Mouse (Mus musculus): Measurements from ENCODE around the gene Fam209. TPM values are rescaled to one million over a fixed set of nuclear protein-coding genes. Genes with fewer than 3 reads are reported as not detected.

The Fam209 gene
- polyA plus RNA-seq, 1 experiment from 2014 or later = 0.41 TPM

DNA sequence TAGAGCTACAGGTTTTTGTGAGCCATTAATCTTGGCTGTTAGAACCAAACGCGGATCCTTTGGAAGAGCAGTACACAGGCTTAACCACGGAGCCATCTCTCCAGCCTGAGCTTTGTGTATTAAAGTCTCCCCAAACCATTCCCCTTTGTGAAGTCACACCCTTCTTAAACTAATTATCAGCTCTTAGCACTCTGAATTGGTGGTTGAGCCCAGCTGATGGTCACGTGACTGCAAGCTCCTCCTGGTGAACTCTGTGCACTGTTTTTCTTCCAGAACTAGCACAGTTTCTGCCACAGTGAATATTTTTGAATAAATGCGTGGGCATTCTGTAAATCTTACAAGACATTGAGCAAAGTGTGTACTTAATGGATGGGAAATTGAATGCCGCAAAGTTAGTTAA, 31.1 kb upstream of the Fam209 start:
- peak overlapping the region; percentile 87 for H3K4me3 ChIP-seq (ENCODE audit: low read depth, low read length)
- no peak for ATAC-seq
- 27% methylated on average over 6 of the region's 6 CpGs for WGBS
- DNase-seq (ENCODE audit: low spot score) = peak; percentile 48
- H3K4me1 ChIP-seq (ENCODE audit: insufficient read depth, low read depth, low read length) = peaks cover 10% of the 10 kb centered on the region; the same call in 1 of the 2 replicates
- no peaks in the 10 kb centered on the region for H3K27me3 ChIP-seq (replicated peaks; ENCODE audit: insufficient read depth, low read length)
- H3K9ac ChIP-seq (replicated peaks; ENCODE audit: low read depth) = peak overlapping the region; percentile 71
- H3K27ac ChIP-seq (ENCODE audit: low read length) = peak overlapping the region; percentile 61; the same call in 1 of the 2 replicates
- peak overlapping the region; percentile 73 for H3K4me2 ChIP-seq (replicated peaks; ENCODE audit: low read depth, low read length)
- H3K9me3 ChIP-seq (ENCODE audit: low read length) = no peaks in the 10 kb centered on the region
- TF ChIP-seq CTCF (IDR thresholded peaks at IDR 0.05) = no peak
- no peak for TF ChIP-seq EP300 (IDR thresholded peaks at IDR 0.05)
- H3K36me3 ChIP-seq (ENCODE audit: insufficient read depth, low read length) = peaks cover 8% of the 10 kb centered on the region; the same call in 1 of the 2 replicates

DNA sequence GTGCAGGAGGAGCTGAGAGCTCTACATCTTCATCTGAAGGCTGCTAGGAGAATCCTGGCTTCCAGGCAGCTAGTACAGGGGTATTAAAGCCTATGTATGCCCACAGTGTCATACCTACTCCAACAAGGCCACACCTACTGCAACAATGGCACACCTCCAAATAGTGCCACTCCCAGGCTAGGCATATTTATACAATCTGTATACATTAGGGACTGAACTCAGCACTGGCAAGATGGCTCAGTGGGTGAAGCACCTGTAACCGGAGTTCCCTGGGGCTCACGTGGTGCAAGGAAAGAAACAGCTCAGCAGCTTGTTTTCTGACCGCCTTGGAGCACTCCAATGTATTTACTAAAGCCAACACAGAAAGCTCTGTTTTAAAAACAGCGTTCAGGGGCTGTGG, 26.7 kb upstream of the Fam209 start:
- Histone ChIP-seq H3K4me1 (ENCODE audit: insufficient read depth, low read depth, low read length) (peaks cover 10% of the 10 kb centered on the region; the same call in 1 of the 2 replicates), H3K4me2 (replicated peaks; ENCODE audit: low read depth, low read length) (no peak overlapping the region), H3K9me3 (ENCODE audit: low read length) (no peaks in the 10 kb centered on the region), H3K9ac (replicated peaks; ENCODE audit: low read depth) (no peak overlapping the region), H3K27ac (ENCODE audit: low read length) (no peak overlapping the region), H3K4me3 (ENCODE audit: low read depth, low read length) (no peak overlapping the region), H3K36me3 (ENCODE audit: insufficient read depth, low read length) (peaks cover 51% of the 10 kb centered on the region; the same call in 1 of the 2 replicates), H3K27me3 (replicated peaks; ENCODE audit: insufficient read depth, low read length) (no peaks in the 10 kb centered on the region)
- DNase-seq (ENCODE audit: low spot score) (no peak), ATAC-seq (no peak)
- no peak for TF ChIP-seq CTCF (IDR thresholded peaks at IDR 0.05)
- no peak for TF ChIP-seq EP300 (IDR thresholded peaks at IDR 0.05)
- 87% methylated on average over 4 of the region's 4 CpGs for WGBS

DNA sequence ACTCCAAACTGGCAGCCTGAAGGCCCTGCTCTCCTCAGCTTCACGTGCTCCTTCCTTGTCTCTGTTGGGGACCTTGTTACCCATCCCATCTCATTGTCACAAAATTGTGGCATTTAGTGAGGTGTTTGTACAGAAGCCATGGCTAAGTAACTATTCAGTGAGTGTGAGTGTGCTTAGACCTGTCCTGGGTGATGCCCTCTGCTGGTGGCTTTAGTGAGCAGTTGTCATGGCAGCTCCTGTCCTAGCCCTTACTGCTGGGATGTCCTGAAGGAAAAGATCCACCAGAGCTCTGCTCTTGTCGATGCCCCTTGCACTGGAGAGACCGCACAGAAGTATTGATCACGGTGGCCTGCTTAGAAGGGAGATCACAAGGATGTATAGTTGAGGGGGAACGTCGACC, 25.0 kb upstream of the Fam209 start:
- no peak overlapping the region for H3K9ac ChIP-seq (replicated peaks; ENCODE audit: low read depth)
- no peaks in the 10 kb centered on the region for H3K27me3 ChIP-seq (replicated peaks; ENCODE audit: insufficient read depth, low read length)
- no peak overlapping the region for H3K4me3 ChIP-seq (ENCODE audit: low read depth, low read length)
- 91% methylated on average over 6 of the region's 6 CpGs for WGBS
- H3K27ac ChIP-seq (ENCODE audit: low read length) = no peak overlapping the region
- H3K4me2 ChIP-seq (replicated peaks; ENCODE audit: low read depth, low read length) = no peak overlapping the region
- no peaks in the 10 kb centered on the region for H3K9me3 ChIP-seq (ENCODE audit: low read length)
- ATAC-seq (0 out of 2 replicates have a peak, but pooled peaks have one; percentile 21), DNase-seq (ENCODE audit: low spot score) (no peak)
- no peaks in the 10 kb centered on the region for H3K4me1 ChIP-seq (ENCODE audit: insufficient read depth, low read depth, low read length)
- H3K36me3 ChIP-seq (ENCODE audit: insufficient read depth, low read length) = peaks cover 55% of the 10 kb centered on the region; the same call in 1 of the 2 replicates
- TF ChIP-seq CTCF (IDR thresholded peaks at IDR 0.05) (peak; percentile 67), EP300 (IDR thresholded peaks at IDR 0.05) (no peak)

DNA sequence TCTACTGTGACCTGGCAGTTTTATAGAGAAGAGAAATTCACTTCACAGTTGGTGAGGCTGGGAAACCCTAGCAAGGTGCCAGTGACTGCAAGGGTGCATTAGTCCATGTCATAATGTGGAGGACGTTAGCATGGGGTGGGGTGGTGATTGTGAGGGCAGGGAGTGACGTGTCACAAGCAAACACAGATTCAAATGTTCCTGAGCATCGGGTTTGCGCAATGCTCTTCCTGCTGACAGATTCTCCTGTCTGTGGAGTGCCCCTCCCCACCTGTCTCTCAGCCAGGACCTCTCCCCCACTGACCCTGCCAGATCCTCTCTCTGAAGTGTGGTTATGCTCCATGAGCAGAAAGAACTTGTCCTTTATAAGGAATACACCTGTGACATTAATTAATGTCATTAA, 24.0 kb upstream of the Fam209 start:
- WGBS = 85% methylated on average over 4 of the region's 4 CpGs
- no peak overlapping the region for H3K4me3 ChIP-seq (ENCODE audit: low read depth, low read length)
- peaks cover 62% of the 10 kb centered on the region; the same call in 1 of the 2 replicates for H3K36me3 ChIP-seq (ENCODE audit: insufficient read depth, low read length)

DNA sequence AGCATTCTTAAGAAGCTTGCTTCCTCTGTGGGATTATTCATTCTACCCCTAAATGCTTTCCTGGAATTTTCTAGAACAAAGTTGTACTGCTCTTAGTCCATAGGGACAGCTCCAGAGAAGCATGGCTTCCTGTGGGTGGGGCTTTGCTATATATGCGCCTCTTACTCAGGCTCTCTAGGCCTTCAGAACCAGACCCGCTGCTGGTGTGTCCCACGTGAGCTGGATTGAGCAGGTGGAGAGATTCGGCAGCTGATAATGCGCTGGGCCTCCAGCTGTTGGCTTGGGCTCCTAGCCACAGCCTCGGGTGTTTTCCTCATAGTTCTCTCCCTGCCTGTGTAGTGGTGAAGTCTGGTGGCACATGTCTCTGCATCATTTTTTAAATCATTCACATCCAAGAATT, 21.7 kb upstream of the Fam209 start:
- H3K27ac ChIP-seq (ENCODE audit: low read length) = no peak overlapping the region
- no peaks in the 10 kb centered on the region for H3K27me3 ChIP-seq (replicated peaks; ENCODE audit: insufficient read depth, low read length)
- H3K4me3 ChIP-seq (ENCODE audit: low read depth, low read length) = no peak overlapping the region
- H3K9ac ChIP-seq (replicated peaks; ENCODE audit: low read depth) = no peak overlapping the region
- WGBS = 72% methylated on average over 6 of the region's 6 CpGs
- no peak for ATAC-seq
- no peaks in the 10 kb centered on the region for H3K9me3 ChIP-seq (ENCODE audit: low read length)
- no peak overlapping the region for H3K4me2 ChIP-seq (replicated peaks; ENCODE audit: low read depth, low read length)
- no peaks in the 10 kb centered on the region for H3K4me1 ChIP-seq (ENCODE audit: insufficient read depth, low read depth, low read length)
- peaks cover 62% of the 10 kb centered on the region for H3K36me3 ChIP-seq (ENCODE audit: insufficient read depth, low read length)
- no peak for TF ChIP-seq CTCF (IDR thresholded peaks at IDR 0.05)
- TF ChIP-seq EP300 (IDR thresholded peaks at IDR 0.05) = no peak
- DNase-seq (ENCODE audit: low spot score) = no peak

More for the DNA sequence above, 24.0 kb upstream of the Fam209 start:
- ATAC-seq = no peak
- Histone ChIP-seq H3K9ac (replicated peaks; ENCODE audit: low read depth) (no peak overlapping the region), H3K4me2 (replicated peaks; ENCODE audit: low read depth, low read length) (no peak overlapping the region), H3K27ac (ENCODE audit: low read length) (no peak overlapping the region), H3K4me1 (ENCODE audit: insufficient read depth, low read depth, low read length) (no peaks in the 10 kb centered on the region), H3K9me3 (ENCODE audit: low read length) (no peaks in the 10 kb centered on the region), H3K27me3 (replicated peaks; ENCODE audit: insufficient read depth, low read length) (no peaks in the 10 kb centered on the region)
- TF ChIP-seq CTCF (IDR thresholded peaks at IDR 0.05) (no peak), EP300 (IDR thresholded peaks at IDR 0.05) (no peak)
- DNase-seq (ENCODE audit: low spot score) = no peak

DNA sequence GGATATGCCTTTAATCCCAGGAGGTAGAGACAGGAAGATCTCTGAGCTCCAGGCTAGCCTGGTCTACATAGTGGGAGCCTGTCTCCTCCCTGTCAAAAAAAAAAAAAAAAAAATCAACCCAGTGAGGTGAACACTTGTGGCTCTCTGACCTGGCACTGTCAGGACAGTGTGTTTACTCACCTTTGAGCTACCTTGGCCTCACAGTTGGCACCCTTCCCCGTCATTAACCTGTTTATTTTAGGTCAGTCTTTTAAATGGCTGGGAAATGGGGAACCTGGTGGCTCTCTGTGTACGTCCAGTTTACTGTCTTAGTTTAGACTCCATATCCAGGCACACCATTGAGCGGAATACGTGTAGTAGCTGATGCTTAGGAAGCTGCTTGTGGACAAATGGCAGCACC, 20.3 kb upstream of the Fam209 start:
- no peak for DNase-seq (ENCODE audit: low spot score)

DNA sequence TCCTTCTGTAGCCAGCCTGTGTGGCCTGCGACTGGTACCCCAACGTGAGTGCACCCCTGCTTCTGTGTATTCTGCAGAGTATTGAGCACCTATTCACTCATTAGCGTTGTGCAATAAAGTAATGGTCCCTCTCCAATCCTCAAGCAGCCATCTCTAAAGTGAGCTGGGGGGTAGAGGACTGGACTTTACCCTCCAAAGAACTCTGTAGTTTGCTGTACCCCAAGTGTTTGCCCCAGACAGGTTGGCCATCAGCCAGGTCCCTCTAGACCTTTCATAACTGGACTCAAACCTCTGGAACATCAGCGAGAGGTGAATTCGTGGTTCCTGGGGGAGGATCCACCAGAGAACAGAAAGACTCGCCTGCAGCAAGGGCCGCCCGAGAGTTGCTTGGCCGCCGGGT, 19.9 kb upstream of the Fam209 start:
- H3K9me3 ChIP-seq (ENCODE audit: low read length) = no peaks in the 10 kb centered on the region
- 94% methylated on average over 10 of the region's 10 CpGs for WGBS
- H3K27ac ChIP-seq (ENCODE audit: low read length) = no peak overlapping the region
- no peak overlapping the region for H3K9ac ChIP-seq (replicated peaks; ENCODE audit: low read depth)
- no peak for DNase-seq (ENCODE audit: low spot score)
- no peak overlapping the region for H3K4me3 ChIP-seq (ENCODE audit: low read depth, low read length)
- no peak for TF ChIP-seq CTCF (IDR thresholded peaks at IDR 0.05)
- H3K4me2 ChIP-seq (replicated peaks; ENCODE audit: low read depth, low read length) = no peak overlapping the region
- peaks cover 44% of the 10 kb centered on the region for H3K36me3 ChIP-seq (ENCODE audit: insufficient read depth, low read length)
- no peaks in the 10 kb centered on the region for H3K27me3 ChIP-seq (replicated peaks; ENCODE audit: insufficient read depth, low read length)
- ATAC-seq = no peak
- no peaks in the 10 kb centered on the region for H3K4me1 ChIP-seq (ENCODE audit: insufficient read depth, low read depth, low read length)

More for the DNA sequence above, 20.3 kb upstream of the Fam209 start:
- H3K27me3 ChIP-seq (replicated peaks; ENCODE audit: insufficient read depth, low read length) = no peaks in the 10 kb centered on the region
- no peak overlapping the region for H3K27ac ChIP-seq (ENCODE audit: low read length)
- no peak overlapping the region for H3K9ac ChIP-seq (replicated peaks; ENCODE audit: low read depth)
- 91% methylated on average over 4 of the region's 4 CpGs for WGBS
- H3K4me2 ChIP-seq (replicated peaks; ENCODE audit: low read depth, low read length) = no peak overlapping the region
- no peaks in the 10 kb centered on the region for H3K9me3 ChIP-seq (ENCODE audit: low read length)
- no peak overlapping the region for H3K4me3 ChIP-seq (ENCODE audit: low read depth, low read length)
- H3K36me3 ChIP-seq (ENCODE audit: insufficient read depth, low read length) = peaks cover 49% of the 10 kb centered on the region
- no peak for TF ChIP-seq EP300 (IDR thresholded peaks at IDR 0.05)
- no peak for TF ChIP-seq CTCF (IDR thresholded peaks at IDR 0.05)
- H3K4me1 ChIP-seq (ENCODE audit: insufficient read depth, low read depth, low read length) = no peaks in the 10 kb centered on the region
- ATAC-seq = no peak
